Mouse (Mus musculus) spleen, postnatal 36 days (tissue): ENCODE measurements around the gene Ccn2.
"Not testable (repeated sequence)": the region's sequence is repeated elsewhere in the genome, so short reads cannot be mapped to it uniquely, and the experiment has no call there.

Experiments
- DNase-seq, 2 experiments: peaks; one replicate each; pipeline ENCODE4 v3.0.0; 2022; ENCODE audit warnings: low spot score in 2 of 2, mixed read lengths in 1 of 2

Ccn2 gene

DNA sequence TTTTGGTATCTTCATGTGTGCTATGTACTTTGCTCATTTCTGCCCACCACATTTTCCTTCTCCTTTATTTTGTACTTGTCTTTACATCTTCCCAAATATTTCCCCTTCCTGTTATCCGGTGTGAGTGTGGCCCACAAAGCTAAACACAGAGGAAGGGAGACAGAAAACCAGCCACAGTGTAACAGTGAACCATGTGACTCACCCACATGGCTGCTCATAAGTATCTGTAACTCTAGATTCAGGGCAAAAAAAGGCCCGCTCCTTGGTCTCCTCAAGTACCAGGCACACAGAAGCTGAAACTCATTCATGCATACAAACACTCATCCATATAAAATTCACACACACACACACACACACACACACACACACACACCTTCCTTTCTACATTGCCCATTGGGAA lies 7.8 kb downstream of the Ccn2 start:
- no peak for DNase-seq

DNA sequence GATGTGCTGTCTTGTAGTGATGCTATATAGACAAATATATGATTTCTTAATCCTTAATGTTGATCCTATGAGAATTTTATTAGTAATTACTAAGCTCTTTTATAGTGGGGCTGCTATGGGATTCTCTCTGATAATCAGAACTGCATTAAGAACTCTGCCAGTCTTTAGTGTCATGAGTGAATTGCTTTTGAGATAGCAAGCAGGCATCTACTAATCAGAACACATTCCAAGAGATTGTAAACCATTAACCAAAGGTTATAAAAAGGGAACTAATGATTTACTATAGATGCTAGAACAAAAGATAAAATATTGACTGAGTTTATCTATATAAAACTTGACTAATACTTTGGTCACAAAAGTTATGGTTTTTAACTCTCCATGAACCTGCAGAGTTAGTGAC lies 8.5 kb downstream of the Ccn2 start:
- no peak for DNase-seq

DNA sequence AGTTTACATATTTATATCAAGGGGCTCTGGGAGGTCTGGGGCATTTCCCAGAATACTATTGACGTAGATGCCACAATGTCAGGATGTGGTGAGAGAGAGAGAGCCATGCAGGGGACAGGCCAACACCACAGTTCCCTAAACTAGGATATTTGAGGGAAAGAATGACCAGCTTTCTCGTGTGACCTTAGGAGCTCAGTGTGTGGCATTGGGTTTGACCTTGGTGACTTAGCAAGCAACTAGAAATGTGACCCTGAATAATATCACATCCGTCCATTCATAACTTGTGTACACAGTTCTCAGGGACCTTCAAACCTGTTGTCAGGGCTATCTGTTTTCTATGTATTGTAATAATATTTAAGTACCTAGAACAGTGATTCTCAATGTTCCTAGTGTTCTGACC lies 13.9 kb downstream of the Ccn2 start:
- no peak for DNase-seq

DNA sequence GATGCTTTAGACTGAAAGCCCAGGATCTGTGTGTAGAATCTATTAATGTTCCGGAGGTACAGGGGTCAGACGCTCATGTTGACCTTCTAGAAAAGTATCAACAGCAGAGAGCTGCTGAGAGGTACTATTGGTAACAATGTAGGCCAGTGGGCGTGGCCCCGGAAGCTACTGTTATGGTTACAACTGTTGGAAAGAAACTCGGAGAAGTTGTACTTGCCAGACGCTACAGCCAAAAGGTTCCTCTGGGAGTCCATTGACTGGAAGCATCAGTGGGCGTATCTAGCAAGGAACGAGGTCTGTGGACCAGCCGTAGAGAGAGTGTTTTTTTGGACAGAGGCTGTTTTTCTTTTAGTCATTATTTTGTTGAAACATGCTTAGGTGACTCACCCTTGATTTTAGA lies 14.5 kb downstream of the Ccn2 start:
- no peak for DNase-seq

DNA sequence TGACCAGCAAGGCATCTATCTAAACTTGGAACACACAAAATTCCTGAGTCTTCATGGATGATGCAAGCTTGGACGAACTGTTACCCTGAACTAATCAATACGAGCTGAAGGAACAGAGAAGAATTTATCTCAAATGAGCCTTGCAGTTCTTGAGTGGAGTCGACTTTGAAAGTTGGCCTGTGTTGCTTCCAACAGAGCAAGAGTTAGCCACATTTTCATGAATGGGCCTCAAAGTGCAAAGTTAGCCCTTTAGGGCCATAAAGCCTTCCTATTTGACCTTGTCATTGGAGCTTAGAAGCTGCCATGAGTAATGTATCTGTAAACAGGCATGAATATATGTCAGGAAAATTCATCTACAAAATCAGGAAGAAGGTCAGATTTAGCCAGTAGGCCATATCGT lies 19.5 kb downstream of the Ccn2 start:
- no peak for DNase-seq

DNA sequence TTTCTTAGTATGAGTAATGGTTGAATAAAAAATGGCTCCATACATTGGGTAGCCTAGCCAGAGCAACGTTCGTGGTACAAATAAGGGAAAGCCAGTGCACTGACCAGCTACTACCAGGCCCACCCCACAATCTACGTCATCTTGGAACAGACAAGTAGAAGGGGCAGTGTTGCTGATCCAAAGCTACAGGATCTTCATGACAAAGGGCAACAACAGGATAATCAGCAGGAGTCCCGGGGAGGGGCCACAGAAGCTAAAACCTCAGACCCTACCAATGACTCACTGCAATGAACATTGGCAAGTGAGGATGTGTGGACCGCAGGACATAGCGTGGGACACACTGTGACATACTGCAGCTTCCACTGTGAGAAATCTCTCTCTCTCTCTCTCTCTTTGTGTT lies 20.6 kb downstream of the Ccn2 start:
- no peak for DNase-seq

DNA sequence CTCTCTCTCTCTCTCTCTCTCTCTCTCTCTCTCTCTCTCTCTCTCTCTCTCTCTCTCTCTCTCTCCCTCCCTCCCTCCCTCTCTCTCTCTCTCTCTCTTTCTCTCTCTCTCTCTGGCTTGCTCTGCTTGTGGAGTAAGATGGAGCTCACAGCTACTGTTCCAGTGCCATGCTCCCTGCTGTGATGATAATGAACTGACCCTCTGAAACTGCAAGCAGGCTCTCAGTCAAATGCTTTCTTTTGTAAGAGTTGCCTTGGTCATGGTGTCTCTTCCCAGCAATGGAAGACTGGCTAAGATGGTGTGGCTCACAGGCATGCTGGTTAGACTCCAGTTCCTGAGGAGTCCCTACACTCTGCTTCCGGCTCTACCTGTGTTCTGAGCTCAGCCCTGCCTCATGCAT lies 21.3 kb downstream of the Ccn2 start:
- DNase-seq, result not testable (repeated sequence)

DNA sequence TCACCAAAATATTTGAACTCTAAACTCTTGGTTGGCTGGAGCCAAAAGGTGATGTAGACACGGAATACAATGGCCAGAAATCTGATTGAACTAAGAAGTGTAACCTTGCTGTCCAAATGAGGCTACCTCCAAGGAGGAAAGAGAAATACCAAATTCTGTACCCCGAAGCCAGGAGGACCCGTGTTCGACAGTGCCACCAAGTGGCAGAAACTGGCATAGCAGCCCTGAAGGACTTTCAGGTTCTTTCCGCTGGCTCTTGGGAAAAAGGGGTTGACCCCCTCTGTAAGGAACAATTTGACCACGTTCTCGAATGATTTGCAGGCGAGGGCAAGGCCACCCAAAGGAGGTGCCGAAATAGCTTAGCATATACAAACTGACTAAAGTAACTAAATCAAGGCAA lies 26.3 kb downstream of the Ccn2 start:
- no peak for DNase-seq

DNA sequence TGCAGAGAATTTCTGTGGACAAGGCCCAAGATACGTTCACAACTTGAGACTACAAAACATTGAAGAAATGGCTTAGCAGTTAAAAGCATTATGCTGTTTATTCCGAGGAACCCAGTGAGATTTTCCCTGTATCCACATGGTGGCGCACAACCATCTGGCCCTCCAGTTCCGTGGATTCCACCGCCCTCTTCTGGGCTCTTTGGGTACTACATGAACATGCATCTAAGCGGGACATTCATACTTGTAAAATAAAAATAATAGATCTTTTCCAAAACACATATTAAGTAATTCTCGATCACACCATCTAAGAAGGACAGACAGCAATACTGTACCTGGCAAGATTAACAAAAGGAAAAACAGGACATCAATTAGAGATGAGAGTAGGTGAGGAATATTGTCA lies 27.3 kb downstream of the Ccn2 start:
- DNase-seq, result peak; percentile 56 to 72

DNA sequence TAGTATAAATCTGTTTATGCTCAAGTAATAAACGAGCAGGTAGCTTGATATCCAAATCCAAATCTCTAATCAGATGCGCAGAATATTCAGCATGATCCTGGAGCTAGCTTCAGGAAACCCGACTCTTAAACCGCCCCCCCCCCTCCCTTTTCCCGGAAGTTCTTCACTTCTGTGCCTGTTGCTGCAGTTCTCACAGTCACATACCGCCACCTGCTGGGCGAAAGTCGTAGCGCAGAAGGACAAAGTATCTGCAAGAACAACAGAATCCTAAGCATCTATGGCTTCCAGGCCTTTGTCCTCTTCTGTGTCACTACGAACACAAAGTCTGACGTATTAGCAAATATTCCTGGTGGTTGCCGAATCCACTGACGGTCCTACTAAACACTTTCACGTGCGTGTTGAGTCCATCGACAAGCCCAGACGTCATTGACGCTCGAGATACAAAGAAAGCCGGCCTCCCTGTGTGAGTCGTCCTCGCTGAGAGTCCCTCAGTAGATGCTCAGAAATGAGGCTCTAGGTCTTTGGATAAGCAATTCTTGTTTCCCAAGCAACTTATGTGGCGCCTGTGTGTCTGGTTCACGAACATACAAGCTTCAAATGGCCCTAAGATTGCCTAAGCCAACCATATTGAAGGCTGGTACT lies 29.9 kb downstream of the Ccn2 start:
- DNase-seq, result peak; percentile 58 to 64

DNA sequence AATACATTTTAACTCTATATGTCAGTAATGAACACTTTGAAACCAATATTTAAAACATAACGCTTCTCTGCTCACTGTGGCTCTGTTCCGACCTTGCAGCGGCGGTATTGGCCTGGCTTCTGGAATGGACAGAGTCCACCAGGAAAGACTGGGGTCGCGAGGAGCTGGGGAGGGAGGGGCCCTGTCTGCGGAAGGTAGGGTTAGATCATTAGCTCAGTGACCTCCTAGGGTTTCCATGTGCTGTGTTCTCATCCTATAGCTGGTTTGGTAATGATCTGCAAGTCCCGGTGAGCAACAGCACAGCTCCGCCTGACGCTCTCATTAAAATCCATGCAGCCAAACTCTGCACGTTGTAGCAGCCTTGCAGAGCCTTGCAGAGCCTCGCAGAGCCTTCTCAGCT lies 32.0 kb downstream of the Ccn2 start:
- DNase-seq, result no peak

DNA sequence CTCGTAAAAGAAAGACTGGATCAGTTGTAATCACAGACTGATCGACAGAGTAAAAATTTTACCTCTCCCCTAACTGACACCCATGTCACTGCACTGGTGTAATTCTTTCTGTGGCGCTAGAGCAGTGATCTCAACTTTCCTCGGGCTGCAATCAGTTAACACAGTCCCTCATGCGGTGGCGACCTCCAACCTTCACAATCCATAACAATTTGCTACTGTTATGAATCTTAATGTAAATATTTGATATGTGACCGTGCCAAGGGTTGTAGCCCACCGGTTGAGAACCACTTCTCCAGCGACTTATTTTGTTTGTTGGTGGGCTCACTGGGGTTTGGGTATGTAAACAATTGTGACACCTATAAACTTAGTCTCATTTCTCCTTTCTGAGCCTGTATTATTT lies 33.2 kb downstream of the Ccn2 start:
- DNase-seq, result no peak

DNA sequence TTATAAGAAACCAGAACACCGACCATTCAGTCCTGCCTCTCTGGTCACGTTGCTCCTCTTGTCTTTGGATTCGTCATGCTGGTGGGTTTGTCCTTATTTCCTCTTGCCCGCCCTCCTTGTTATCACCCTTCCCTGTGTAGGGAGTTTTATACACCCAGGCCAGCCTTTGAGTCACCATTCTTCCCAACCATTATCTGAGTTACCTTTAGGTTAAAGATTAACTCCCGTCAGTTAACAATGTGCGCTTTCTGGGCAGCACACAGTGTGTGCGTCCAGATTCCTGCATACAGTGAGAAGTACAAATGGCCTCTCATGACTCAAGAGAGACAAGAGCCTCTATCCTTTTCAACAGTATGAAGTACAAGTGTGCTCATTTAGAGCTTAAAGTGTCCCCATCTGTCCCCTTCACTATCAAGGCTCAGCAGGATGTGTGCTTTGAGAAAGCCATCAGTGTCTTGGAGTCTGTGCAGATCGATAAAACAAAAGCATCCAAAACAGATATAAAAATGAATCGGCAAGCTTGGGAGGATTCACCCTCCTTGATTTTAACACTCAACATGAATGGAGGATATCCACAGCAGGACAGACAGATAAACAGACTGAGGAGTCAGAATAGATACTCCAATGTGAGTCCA lies 34.0 kb downstream of the Ccn2 start:
- no peak for DNase-seq

DNA sequence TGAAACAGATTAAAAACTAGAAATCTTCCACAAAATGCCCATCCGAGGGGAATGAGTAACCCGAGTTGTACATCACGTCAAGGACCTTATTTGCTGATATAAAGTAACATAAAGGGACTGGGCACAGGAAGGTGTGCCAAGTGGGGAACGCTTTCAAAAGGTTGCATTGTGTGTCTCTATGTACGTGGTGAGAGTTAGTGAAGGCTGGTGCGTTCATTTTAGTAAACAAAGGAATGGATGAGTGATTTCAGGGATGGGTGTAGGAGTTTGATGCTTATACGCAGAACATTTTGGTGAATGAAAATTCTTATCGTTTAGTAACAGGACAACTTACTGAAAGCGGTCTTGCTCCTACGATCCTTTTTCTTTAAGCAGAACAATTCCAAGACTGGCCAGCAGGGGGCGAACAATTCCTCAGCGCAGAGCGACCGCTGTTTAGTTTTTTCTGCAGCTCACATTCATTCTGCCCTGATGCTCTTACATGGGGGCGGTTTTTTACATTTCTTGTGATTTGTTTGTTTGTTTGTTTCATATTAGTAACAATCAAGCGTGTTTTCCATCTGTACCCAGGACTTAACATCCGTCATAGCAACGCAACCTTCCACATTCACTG lies 35.3 kb downstream of the Ccn2 start:
- DNase-seq, result peak; percentile 29 to 32

DNA sequence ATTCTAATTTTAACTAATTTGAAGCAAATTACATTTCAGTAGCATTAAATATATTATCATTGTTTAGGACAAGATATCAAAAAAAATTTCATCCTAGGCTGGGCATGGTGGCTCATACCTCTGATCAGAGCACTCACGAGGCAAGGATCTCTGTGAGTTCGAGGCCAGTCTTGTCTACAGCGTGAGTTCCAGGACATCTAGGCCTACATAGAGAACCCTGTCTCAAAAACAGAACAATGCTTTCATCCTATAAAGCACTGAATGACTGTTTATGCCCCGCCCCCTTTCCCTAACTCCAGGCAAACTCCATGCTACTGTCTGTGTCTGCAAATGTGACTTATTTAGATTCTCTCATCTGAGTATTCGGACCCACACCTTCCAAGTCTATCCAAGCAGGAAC lies 35.9 kb downstream of the Ccn2 start:
- DNase-seq, result no peak

DNA sequence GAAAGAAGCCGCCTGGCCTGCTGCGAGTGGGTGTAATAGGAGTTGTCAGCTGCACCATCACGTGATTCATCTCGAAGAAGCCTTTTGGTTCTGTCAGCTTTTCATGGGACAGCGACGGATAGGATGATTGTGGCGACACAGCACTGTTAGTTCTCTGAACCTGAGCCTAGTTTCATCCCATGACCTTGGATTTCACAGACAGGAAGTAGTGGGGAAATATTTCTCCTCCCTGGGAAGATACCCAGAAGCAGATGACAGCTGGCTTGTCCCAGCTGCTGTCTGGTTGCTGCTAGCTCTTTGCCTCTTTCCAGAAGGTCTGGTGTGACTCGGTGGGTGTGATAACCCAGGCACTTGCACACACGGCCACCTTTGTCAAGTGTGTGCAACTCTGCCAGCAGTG lies 39.0 kb downstream of the Ccn2 start:
- no peak for DNase-seq

DNA sequence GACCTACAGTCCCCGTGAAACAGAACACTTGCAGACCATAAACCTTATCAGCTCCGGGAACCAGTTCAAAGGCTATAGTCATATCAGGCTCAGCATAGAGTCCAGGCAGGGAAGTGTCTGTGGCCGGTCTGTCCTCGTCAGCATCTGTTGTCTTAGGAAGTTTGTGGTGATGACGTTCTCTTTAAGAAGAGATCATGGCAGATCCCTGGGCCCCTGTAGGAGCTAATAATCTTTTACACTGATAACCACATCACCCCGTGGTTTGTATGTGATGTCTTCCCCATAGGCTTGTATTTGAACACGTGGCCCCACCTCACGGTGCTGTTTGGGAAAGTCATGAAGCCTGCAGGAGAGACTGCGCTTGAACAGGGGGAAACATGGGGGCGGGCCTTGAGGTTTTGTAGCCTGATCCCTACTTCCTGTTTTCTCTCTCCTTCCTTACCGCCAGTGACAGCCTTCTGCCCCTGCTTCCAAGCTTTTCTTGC lies 40.1 kb downstream of the Ccn2 start:
- DNase-seq, result peak; percentile 19 to 25

DNA sequence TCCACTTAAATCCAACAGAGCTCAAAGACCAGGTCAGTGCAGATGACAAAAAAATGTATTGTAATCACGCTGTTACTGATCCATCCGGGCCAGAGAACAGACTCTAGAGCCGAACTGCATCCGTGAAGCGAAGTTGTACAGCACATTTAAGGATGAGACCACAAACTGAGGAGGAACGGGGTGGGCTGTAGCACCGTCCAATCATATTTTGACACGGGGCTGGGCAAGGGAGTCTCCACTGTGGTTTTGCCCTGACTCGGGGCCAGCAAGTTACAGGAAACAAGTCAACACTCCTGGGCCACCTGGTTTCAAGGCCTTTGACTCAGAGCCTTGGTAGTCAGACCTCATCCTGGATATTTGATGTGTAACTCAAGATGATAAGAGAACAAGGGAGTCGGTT lies 40.6 kb downstream of the Ccn2 start:
- peak; percentile 20 to 24 for DNase-seq

DNA sequence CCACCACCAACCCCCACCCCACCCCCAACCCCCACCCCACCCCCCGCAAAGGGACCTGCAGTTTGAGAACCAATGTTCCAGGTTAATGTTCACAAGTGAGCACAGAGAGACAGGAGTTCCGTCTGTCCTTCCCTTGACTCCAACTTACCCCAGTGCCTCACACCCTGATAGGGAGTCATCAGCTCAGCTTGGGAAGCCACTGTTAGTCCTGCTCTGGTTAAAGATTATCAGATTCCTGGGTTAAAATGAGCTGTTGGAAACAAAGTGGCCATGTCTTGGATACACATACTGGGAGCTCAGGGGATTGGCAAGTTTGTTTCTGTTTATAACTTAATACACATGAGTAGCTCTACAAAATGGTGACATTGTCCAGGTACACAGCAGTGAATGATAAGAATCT lies 41.7 kb downstream of the Ccn2 start:
- DNase-seq, result no peak

DNA sequence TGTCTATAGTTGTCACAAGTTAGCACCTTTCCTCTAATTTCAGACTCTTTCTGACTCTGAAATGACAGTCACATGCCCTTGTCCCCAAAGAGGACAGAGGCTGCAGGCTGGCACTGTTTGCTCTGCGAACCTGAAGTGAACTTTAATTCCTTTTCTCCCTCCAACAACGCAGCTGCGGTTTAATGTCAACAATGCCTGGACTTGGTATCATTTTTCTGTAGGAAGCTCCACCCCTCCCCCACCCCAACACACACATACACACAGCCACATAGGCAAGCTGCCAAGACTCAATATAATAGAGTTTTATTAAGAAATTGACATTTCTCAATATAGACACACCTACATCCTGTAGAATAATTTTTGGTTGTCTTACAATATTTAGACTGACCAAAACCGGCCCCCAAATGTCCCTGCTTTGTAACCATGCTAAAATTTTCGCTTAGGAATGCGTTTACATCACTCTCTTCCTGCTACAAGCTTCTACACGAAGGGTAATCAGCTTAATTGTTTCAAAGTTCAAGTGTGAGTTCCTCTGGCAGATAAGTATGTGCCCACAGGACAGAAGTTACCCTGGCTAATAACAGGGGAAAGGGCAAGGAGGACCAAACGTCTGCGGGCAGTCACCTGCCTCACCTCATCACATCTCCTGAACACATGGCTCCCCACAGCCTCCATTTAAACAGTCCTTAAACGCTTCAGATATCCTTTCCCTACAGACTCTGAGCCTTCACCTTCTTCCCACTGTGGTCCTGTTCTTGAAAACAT lies 43.2 kb downstream of the Ccn2 start:
- no peak for DNase-seq

DNA sequence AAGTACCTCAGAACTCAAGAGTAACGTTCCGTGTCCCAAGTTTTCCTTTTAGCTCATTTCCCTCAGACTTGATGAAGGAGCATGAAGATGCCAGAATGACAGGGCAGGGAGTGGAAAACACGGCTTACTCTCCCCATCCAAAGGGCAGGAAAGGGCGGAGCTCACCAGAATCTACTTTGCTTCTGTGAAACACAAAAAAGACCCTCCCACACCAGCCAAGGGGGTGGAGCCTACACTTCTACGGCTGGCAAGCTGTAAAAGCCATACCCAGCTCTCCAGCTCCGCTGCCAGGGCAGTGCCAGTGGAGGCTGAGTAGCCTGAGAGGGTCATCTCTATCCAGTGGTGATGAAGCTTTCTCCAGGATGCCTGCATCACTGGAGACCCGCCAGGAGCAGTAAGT lies 44.4 kb downstream of the Ccn2 start:
- DNase-seq, result no peak

DNA sequence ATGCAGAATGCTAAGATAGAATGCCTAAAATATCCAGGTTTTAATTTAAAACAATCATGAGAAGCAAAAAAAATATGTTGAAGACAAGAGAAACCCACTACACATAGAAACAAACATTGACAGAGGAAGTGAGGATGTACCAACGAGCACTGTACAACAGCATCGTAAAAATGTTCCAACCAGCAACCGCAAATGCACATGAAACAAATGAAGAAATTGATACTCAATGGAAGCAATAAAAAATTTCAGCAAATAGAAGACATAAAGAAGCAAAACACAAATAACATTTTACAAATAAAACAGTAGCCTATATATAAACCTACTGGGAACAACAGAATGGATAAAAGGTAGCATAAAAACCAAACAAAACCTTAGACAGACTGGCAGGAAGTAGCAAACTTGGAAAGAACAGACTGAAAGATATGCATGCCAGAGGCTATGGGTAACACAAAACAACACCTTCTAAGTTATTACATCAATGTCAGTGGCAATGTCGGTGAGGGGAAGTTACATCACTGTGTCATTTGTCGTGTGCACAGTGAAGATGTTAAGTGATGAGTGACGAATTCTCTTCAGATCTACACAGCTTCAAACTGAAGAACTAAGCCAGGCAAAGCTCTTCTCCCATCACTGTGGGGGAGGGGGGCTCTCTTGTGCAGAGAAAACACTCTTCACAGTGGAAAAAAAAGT lies 45.1 kb downstream of the Ccn2 start:
- DNase-seq, result no peak
